Mouse (Mus musculus): Measurements from ENCODE around the gene Fancg. TPM values are rescaled to one million over a fixed set of nuclear protein-coding genes. Genes with fewer than 3 reads are reported as not detected.
"Not testable (repeated sequence)": the region's sequence is repeated elsewhere in the genome, so short reads cannot be mapped to it uniquely, and the experiment has no call there.

The Fancg gene
- polyA plus RNA-seq, 1 experiment: 4.9 TPM

DNA sequence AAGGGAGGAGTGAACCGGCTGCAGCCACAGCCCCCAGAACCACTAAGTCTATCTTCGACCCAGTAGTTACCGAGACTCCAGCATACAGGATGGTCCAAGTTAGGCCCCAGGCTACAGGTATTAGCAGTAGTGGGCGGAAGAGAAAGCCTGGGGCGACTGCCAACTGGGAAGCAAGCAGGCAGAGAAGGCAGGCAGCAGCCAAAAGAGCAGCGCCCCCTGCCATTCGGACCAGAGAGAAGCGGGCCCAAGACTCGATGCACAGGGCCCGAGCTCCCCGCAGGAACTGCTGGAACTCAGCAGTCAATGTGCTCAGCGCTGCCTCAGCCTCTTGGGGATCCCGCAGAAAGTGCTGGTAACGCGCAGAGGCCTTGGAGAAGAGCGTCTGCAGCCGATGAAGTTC lies 11.0 kb upstream of the Fancg start:
- TF ChIP-seq FLI1 (IDR thresholded peaks at IDR 0.05; ENCODE audit: low read length) (no peak), GATA1 (IDR thresholded peaks at IDR 0.05; ENCODE audit: borderline replicate concordance, low read length) (no peak)
- no peaks in the 10 kb centered on the region for H3K27me3 ChIP-seq (replicated peaks)
- H3K4me1 ChIP-seq: peaks cover 34% of the 10 kb centered on the region
- H3K9me3 ChIP-seq: no peaks in the 10 kb centered on the region
- H3K4me3 ChIP-seq (replicated peaks): no peak overlapping the region
- H3K36me3 ChIP-seq (replicated peaks; ENCODE audit: low read length): peaks cover 79% of the 10 kb centered on the region

DNA sequence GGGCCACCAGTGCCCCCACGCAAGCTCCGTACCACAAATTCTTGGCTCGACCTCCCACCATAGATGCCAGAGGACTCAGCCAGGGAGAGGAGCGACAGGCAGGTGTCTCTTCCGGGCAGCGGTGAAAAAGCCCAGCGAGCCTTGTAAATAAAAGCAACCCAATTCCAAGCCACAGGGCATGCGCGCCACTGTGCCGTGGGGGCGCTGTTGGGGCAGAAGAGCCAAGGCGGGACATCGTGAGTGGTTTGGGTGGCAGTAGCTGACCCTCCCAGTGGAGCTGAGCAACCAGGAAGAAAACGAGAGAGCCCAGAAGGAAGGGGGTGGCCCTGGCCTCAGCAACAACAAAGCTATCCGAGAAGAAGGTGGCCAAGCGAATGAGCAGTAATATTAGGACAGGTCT lies 10.6 kb upstream of the Fancg start:
- Histone ChIP-seq H3K4me3 (replicated peaks) (no peak overlapping the region), H3K9me3 (no peaks in the 10 kb centered on the region), H3K27me3 (replicated peaks) (no peaks in the 10 kb centered on the region), H3K36me3 (replicated peaks; ENCODE audit: low read length) (peaks cover 79% of the 10 kb centered on the region), H3K4me1 (peaks cover 32% of the 10 kb centered on the region)
- TF ChIP-seq FLI1 (IDR thresholded peaks at IDR 0.05; ENCODE audit: low read length) (no peak), GATA1 (IDR thresholded peaks at IDR 0.05; ENCODE audit: borderline replicate concordance, low read length) (no peak)

DNA sequence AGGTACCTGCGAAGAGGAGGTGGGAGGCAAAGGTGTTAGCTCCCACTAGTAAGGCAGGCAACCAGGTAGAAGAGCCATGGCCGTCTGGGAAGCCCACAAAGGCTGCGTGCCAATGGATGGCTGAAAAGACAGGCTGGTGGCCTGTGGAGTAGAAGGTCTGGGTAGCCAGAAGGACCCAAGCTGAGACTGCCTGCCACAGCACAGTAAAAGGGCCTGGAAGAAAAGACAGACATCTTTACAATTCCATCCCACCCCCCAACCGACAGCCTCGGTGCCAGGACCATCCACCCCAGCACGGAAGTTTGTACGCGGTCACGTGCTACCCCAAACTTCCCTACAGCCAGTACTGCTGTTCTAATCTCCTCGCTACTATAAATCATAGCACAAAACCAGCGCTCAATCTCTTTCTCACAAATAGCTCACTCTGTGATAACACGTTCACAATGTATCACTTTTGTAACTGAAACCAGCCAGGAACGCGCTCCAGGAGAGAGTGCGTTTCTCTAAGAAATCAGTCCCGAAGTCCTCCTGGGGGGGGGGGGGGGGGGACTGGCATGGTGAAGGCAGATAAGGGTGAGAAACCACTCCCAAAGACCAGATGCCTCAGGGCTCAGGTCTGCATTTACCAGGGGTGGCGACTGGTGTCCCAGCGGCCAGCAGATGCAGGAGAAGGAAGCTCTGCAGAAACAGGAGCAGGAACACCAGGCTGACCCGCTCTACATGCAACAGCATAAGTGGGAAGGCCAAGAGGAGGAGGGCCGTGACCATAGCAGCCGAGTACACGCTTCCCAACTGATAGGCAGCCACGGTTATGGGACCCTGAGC lies 9.5 kb upstream of the Fancg start:
- TF ChIP-seq GATA1 (IDR thresholded peaks at IDR 0.05; ENCODE audit: borderline replicate concordance, low read length) (no peak), FLI1 (IDR thresholded peaks at IDR 0.05; ENCODE audit: low read length) (no peak)
- Histone ChIP-seq H3K27me3 (replicated peaks) (no peaks in the 10 kb centered on the region), H3K36me3 (replicated peaks; ENCODE audit: low read length) (peaks cover 79% of the 10 kb centered on the region), H3K9me3 (no peaks in the 10 kb centered on the region), H3K4me3 (replicated peaks) (no peak overlapping the region), H3K4me1 (peaks cover 25% of the 10 kb centered on the region)

DNA sequence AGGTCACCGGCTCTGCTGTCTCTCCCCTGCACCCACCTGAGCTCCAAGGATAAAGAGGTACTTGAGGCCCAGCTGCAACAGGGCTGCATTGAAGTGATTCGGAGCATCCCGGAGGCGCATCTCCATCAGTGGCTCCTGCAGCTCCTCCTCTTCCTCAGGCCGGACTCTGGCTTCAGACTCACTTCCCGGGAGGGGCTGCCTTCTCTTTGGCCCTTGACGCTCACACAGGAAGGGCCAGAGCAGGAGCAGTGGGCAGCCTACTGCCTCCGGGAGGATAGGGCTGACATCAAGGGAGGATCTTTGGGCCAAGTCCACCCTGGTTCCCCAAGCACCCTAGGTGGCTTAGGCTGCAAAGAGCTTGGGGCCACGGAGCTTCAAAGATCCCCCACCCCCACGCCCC lies 8.9 kb upstream of the Fancg start:
- Histone ChIP-seq H3K4me3 (replicated peaks) (no peak overlapping the region), H3K27me3 (replicated peaks) (no peaks in the 10 kb centered on the region), H3K4me1 (peaks cover 18% of the 10 kb centered on the region), H3K36me3 (replicated peaks; ENCODE audit: low read length) (peaks cover 73% of the 10 kb centered on the region), H3K9me3 (no peaks in the 10 kb centered on the region)
- no peak for TF ChIP-seq GATA1 (IDR thresholded peaks at IDR 0.05; ENCODE audit: borderline replicate concordance, low read length)
- no peak for TF ChIP-seq FLI1 (IDR thresholded peaks at IDR 0.05; ENCODE audit: low read length)

DNA sequence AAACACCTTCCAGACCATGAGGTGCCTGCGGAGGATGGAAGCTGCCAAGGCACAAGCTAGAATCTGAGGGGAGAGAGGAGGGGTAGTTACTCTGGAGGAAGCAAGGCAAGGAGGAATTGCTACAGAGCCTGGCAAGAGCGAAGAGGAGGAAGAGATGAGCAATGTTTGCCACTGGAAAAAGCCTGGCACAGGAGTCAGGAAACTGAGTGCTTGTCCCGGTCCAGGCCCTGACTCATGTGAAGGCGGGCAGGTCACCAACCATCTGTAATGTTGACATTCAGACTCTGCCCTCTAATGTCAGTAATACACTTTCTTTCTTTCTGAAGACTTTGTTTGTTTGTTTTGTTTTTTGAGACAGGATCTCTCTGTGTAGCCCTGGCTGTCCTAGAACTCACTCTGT lies 7.8 kb upstream of the Fancg start:
- TF ChIP-seq GATA1 (IDR thresholded peaks at IDR 0.05; ENCODE audit: borderline replicate concordance, low read length) (no peak), FLI1 (IDR thresholded peaks at IDR 0.05; ENCODE audit: low read length) (no peak)
- Histone ChIP-seq H3K9me3 (no peaks in the 10 kb centered on the region), H3K4me3 (replicated peaks) (no peak overlapping the region), H3K4me1 (peaks cover 8% of the 10 kb centered on the region), H3K36me3 (replicated peaks; ENCODE audit: low read length) (peaks cover 63% of the 10 kb centered on the region), H3K27me3 (replicated peaks) (no peaks in the 10 kb centered on the region)

DNA sequence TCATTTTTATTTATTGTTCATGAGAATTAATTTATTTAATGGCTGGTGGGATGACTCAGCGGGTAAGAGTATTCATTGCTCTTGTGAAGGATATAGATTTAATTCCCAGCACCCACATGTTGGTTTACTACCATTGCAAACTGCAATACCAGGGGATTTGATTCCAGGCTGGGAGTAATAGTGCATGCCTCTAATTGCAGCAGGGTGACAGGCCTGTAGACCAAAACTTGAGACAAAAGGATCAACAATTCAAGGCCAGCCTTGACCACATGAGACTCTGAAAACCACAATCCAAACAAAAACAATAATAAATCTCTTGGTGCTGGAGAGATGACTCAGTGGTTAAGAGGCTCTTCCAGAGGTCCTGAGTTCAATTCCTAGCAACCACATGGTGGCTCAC lies 1.8 kb upstream of the Fancg start:
- TF ChIP-seq GATA1 (IDR thresholded peaks at IDR 0.05; ENCODE audit: borderline replicate concordance, low read length) (no peak), FLI1 (IDR thresholded peaks at IDR 0.05; ENCODE audit: low read length) (no peak)
- Histone ChIP-seq H3K4me1 (peaks cover 14% of the 10 kb centered on the region), H3K9me3 (no peaks in the 10 kb centered on the region), H3K4me3 (replicated peaks) (no peak overlapping the region), H3K36me3 (replicated peaks; ENCODE audit: low read length) (peaks cover 22% of the 10 kb centered on the region), H3K27me3 (replicated peaks) (no peaks in the 10 kb centered on the region)

DNA sequence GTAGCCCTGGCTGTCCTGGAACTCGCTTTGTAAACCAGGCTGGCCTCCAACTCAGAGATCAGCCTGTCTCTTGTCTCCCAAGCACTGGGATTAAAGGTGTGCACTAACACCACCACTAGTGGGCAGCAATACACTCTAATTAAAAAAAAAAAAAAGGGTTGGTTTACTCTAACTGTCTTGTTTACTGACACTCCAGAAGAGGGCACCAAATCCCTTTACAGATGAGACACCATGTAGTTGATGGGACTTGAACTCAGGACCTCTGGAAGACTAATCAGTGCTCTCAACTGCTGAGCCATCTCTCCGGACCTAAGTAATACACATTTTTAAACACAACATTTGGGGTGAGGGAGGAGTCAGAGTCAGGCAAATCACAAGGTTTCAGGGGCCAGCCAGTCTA lies 4.5 kb downstream of the Fancg start:
- Histone ChIP-seq H3K9me3 (no peaks in the 10 kb centered on the region), H3K4me1 (peaks cover 42% of the 10 kb centered on the region), H3K27me3 (replicated peaks) (no peaks in the 10 kb centered on the region), H3K36me3 (replicated peaks; ENCODE audit: low read length) (peaks cover 61% of the 10 kb centered on the region), H3K4me3 (replicated peaks) (no peak overlapping the region)
- TF ChIP-seq FLI1 (IDR thresholded peaks at IDR 0.05; ENCODE audit: low read length): no peak
- no peak for TF ChIP-seq GATA1 (IDR thresholded peaks at IDR 0.05; ENCODE audit: borderline replicate concordance, low read length)

DNA sequence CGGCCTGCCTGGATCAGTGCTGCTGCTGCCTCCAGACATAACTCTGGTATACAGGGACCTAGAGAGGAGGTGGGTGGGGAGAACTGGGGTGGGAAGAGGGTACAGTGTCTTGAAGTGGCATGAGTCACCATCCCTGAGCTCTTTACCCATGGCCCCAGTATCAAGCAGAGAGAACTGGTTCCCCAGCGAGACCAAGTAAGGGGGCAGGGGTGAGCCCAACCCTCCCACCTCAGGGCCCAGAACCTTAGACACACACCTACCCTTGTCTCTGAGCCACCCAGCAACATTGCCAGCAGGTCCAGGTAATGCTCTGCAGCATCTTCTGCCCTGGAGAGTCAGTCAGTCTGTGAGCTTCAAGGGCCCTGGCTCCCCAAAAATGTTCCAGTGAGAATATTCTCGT lies 5.4 kb downstream of the Fancg start:
- TF ChIP-seq FLI1 (IDR thresholded peaks at IDR 0.05; ENCODE audit: low read length) (no peak), GATA1 (IDR thresholded peaks at IDR 0.05; ENCODE audit: borderline replicate concordance, low read length) (no peak)
- H3K36me3 ChIP-seq (replicated peaks; ENCODE audit: low read length): peaks cover 61% of the 10 kb centered on the region

DNA sequence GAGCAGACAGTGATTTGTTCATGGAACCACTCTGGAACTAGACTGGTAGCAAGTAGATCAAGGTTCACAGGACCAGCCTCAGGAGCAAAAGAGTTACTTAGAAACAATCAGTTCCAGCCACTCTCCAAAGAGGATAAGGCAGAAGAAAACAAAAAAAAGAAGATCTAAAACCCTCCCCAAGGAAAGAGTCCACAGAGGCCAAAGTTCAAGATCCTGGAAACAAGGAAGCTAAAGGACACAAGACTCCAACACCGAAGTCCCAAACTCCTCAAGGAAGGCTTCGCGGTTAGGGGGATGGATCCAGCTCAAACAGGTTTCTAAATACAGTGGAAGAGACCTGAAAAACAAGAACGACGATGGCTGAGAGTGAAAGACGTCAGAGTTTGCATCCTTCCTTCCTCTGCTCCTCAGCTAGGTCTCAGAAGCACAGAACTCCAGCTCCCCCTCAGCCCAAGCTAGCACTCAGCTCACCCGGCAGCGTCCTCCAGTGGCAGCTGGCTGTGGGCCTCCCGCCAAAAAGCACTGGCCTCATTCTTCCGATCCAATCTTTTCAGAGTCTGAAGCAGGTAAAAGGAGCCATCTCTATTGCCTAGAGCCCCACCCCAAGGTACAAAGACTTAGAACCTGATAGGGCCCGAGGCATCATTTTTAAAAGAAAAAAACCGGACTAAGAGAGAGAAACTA lies 7.4 kb downstream of the Fancg start:
- peaks cover 37% of the 10 kb centered on the region for H3K4me1 ChIP-seq
- no peak for TF ChIP-seq GATA1 (IDR thresholded peaks at IDR 0.05; ENCODE audit: borderline replicate concordance, low read length)
- no peak for TF ChIP-seq FLI1 (IDR thresholded peaks at IDR 0.05; ENCODE audit: low read length)
- H3K4me3 ChIP-seq (replicated peaks): no peak overlapping the region
- no peaks in the 10 kb centered on the region for H3K9me3 ChIP-seq
- H3K27me3 ChIP-seq (replicated peaks): no peaks in the 10 kb centered on the region
- H3K36me3 ChIP-seq (replicated peaks; ENCODE audit: low read length): peaks cover 55% of the 10 kb centered on the region

More for the DNA sequence above, 5.4 kb downstream of the Fancg start:
- H3K27me3 ChIP-seq (replicated peaks): no peaks in the 10 kb centered on the region
- peaks cover 44% of the 10 kb centered on the region for H3K4me1 ChIP-seq
- H3K9me3 ChIP-seq: no peaks in the 10 kb centered on the region
- H3K4me3 ChIP-seq (replicated peaks): no peak overlapping the region

DNA sequence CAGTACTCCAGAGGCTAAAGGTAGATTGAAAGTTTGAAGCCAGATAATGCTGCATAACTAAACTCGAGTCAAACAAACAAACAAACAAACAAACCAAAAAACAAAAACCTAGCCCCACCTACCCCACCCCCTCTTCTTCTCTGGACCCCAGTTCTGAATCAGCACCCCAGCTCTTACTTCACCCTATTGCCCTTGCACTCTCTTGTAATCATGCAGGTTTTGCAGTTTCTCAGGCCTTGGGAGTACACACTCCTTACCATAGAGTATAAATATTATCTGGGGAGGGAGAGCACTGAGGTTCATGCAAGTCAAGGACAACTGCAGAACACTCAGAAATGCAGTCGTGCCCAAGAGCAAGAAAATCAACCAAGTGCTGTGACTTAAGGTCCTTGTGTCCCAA lies 9.0 kb downstream of the Fancg start:
- Histone ChIP-seq H3K9me3 (no peaks in the 10 kb centered on the region), H3K36me3 (replicated peaks; ENCODE audit: low read length) (peaks cover 50% of the 10 kb centered on the region)
- no peak for TF ChIP-seq GATA1 (IDR thresholded peaks at IDR 0.05; ENCODE audit: borderline replicate concordance, low read length)
- no peak for TF ChIP-seq FLI1 (IDR thresholded peaks at IDR 0.05; ENCODE audit: low read length)

DNA sequence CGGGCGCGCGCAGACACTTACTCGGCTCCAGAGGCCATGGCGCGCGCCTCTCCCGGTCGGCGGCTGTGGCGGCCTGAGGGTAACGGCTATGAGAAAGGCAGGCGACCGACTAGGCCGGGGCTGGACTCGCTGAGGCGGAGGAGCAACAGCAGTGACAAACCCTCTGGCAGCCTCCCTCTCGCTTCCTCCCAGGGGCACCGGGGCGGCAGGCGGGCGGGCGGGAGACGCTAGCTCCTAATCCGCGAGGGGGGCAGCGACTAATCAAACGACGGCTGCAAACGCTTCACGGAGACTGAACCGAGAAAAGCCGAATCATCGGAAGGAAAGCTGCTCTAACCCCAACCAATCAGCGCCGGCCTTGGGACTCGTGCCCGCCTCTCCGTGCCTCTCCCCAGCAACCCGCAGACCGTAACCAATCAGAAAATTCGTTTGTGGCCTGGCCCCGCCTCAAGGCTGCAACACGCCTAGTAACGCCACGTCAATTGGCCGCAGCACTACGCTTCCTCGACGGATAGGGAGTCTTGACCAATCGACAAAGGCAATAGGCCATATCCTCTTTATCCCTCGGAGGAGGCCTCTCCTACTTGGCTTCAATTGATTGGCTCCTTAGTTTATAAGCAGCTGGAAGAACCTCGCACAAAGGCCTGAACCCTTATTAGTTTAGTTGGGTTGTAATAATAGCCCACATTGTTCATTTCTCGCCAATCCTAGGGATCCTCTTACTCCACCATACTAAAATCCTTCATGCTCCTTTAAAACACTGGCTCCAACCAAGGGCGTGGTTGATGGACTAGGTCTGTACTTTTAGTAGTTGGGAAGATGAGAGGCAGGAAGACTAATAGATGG lies 9.9 kb downstream of the Fancg start, which contains the start of gene Vcp:
Gene Vcp (minus strand): TSS at position 367 of the 846 bp plus-strand sequence.
- not testable (repeated sequence) for H3K9me3 ChIP-seq; H3K27me3 ChIP-seq (replicated peaks)
- Histone ChIP-seq H3K36me3 (replicated peaks; ENCODE audit: low read length) (peaks cover 52% of the 10 kb centered on the region), H3K4me3 (replicated peaks) (peak within 1 kb of the TSS; percentile 95), H3K4me1 (peaks cover 39% of the 10 kb centered on the region)

More for the DNA sequence above, 9.0 kb downstream of the Fancg start:
- Histone ChIP-seq H3K27me3 (replicated peaks) (no peaks in the 10 kb centered on the region), H3K4me1 (peaks cover 42% of the 10 kb centered on the region), H3K4me3 (replicated peaks) (no peak overlapping the region)

Data from megakaryocyte, embryonic 14.5 days (primary cell).